Mouse (Mus musculus) megakaryocyte, adult 5-6 weeks (primary cell): ENCODE measurements at regions not wholly inside any gene's neighbourhood (a gene's known extent, or its start where the extent isn't known, plus 50 kb on each side); places are given as distances from the start of the nearest gene placed in this dataset.
A peak's percentile ranks its signal among the peaks of the same experiment; 100 is the strongest.

Experiments used
- ATAC-seq: 2 replicates; pipeline ENCODE4 v1.8.0; 2016; ENCODE audit warnings: mild to moderate bottlenecking, inconsistent platforms; ENCODE audit not compliant: poor library complexity, severe bottlenecking

DNA sequence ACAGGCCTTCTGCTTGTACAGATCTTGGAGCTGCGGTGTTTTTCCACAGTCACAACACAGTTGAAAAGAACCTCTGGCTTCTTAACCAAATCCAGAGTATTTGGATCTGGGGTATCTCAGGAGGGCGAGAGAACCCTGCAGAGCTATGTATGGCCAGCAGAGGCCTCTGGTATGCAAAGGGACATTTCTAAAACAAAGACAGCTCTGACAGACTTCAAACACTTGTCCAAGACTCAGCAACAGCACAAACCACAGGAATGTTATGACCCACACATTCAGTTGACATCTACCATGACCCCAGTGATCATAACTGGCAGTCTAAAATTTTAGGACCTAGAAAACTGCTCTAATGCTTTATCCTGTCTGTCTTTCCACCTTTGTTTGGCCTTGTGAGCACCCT, 328.5 kb upstream of the Slc30a5 start:
- no peak for ATAC-seq

DNA sequence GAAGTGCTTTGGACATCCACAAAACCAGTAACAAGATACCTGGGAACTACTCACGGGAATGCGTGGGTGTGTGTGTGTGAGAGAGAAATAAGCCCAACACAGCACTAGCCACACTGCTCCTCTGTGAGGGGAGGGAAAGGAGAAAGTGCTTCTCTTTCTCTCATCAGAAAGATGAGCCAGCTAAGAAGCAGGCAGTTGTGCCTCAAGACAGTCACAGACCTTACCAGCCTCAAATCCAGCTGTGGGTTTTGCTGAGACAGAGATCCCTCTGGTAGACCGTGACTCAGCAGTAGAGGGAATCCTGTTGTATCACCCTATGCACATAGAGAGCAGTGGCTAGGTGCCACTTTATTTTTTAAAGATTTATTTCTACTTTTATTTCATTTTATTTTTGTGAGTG, 326.7 kb upstream of the Slc30a5 start:
- ATAC-seq = no peak

- no peak for ATAC-seq
Measured at GRCm38 (mm10) chr13:101153760-101154159, 320.5 kb upstream of the Slc30a5 start.

DNA sequence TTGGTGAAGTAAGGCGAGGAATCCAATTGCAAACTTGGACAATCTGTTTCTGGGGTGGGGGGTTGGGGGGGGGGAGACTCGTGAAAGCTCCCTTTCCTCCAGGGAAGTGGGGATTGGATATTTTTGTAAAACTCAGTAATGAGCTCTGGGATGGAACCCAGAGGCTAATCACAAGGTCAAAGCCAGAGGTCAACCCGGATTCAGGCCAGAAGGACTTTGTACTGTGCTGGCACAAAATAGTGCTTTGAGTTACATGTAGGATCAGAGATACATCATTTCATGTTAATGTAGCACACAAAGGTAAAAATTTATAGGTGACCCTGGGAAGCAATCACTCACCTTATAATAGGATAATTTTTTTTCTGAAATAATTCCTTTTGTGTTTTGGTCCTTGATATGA, 309.5 kb upstream of the Slc30a5 start:
- ATAC-seq = no peak

GRCm38 (mm10) chr13:101142104-101142735, 309.0 kb upstream of the Slc30a5 start:
- no peak for ATAC-seq

GRCm38 (mm10) chr13:101129466-101129865, 296.2 kb upstream of the Slc30a5 start:
- ATAC-seq = no peak

DNA sequence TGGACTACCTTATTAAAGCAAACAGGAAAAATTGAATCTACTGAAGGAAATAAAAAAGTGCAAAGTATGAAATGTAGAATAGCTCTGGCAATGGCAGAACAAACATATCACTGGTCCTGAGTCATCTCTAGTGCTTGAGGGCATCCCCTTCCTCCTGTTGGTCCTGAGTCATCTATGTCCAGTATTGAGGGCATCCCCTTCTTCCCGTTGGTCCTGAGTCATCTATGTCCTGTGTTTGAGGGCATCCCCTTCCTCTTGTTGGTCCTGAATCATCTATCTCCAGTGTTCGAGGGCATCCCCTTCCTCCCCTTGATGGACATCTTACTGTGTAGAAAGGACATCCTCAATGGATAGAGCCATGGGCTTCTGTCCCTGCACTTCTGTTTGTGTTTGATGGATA, 294.6 kb upstream of the Slc30a5 start:
- ATAC-seq = no peak

DNA sequence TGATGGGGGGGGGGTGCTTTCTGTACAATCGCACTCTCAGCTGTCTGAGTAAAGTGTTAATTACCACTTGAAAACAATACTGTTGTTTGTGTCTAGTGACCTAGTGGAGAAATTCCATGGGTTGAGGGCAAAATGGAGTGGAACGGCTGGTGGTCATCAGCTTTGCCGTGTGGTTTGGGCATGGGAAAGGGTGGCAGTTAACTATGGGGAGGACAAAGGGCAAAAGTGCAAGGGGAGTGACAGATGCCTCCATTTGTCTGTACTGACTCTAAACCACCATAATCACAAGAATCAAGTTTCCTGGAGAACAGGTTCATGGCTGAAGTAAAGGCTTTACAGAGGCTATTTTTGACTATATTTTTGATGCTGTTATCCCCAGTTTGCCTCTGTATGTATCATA, 294.0 kb upstream of the Slc30a5 start:
- ATAC-seq = no peak

DNA sequence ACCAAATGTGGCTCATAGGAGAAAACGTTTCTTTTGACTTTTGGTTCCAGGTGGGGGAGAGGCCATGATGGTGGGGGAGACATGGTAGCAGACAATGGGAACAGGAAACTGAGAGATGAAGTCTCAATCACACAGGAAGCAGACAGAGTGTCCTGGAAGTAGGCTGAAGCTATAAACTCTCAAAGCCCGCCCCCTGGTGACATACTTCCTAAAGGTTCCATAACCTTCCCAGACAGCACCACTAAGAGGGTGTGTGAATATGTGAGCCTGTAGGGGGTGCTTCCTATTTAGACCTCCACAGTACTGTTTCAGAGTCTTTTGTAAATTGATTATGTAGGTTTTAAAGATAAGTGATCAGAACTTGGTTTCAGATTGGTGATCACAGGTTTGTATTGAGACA, 284.1 kb upstream of the Slc30a5 start:
- no peak for ATAC-seq

GRCm38 (mm10) chr13:101115296-101115695, 282.1 kb upstream of the Slc30a5 start:
- ATAC-seq = no peak

DNA sequence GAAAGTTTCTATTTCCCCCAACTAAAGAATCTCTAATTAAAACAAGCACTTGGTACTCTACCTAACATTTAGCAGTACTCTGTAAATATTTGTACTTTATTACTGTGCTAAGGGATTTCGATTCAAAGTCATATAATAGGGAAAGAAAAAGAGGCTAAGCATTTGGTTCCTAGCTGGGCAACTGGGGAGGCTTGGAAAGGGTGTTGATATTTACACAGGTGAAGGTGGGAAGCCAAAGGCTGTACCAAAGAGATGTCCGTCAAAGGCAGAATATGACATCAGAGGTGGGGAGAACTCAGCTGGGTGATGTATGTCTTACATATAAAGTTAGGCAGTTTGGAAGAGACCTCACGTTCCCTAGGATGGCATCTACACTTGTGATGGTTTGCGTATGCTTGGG, 278.9 kb upstream of the Slc30a5 start:
- ATAC-seq = no peak

GRCm38 (mm10) chr13:101111773-101112172, 278.5 kb upstream of the Slc30a5 start:
- no peak for ATAC-seq

DNA sequence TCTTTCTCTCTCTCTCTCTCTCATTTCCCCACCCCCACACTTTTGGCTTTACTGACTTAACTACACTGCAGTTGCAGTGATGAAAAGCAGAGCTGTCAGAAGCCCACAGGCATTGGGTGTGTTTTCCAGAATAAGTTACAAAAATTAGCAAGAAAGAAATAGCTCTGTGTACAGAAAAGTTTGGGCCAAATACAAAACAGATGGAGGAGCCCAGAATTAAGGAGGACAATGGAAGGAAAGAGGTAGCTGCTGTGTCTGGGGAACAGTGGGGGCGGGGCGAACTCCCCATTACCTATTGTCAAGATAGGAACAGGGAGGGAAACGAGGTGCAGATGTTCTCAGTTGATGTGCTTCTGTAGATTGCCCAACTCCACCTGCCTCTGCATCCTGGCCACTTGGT, 267.4 kb upstream of the Slc30a5 start:
- ATAC-seq = no peak

DNA sequence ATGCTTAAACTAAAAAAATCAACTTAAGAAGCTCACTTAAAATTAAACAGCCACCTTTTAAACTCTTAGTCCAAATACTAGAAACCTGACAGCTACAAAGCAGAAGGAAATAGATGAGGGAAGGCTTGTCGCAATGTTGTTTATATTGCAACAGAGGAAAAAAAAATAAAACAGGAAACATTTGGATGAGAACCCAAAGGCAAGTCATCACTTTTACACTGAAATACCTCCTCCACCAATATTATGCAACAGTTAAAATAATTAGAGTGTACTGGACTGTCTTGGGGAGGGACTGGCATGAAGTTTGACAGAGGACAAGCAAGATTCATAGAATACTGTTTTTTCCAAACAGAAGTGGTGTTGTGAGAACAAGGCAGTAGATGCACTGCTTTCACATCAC, 263.6 kb upstream of the Slc30a5 start:
- peak; percentile 83 for ATAC-seq

DNA sequence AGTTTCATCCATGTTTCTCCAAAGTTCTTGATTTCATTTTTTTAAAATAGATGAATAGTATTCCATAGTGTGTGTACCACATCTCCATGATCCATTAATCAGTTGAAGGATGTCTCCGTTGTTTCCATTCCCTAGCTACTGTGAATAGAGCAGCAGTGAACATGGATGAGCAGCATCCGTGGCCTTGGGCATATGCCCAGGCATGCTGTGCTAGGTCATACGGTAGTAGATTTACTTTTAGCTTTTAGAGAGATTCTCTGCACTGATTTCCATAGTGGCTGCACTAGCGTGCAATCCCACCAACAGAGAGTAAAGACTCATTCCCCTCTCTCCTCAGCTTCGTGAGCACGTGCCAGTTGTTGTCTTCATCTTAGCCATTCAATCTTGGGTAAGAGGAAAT, 263.0 kb upstream of the Slc30a5 start:
- no peak for ATAC-seq

DNA sequence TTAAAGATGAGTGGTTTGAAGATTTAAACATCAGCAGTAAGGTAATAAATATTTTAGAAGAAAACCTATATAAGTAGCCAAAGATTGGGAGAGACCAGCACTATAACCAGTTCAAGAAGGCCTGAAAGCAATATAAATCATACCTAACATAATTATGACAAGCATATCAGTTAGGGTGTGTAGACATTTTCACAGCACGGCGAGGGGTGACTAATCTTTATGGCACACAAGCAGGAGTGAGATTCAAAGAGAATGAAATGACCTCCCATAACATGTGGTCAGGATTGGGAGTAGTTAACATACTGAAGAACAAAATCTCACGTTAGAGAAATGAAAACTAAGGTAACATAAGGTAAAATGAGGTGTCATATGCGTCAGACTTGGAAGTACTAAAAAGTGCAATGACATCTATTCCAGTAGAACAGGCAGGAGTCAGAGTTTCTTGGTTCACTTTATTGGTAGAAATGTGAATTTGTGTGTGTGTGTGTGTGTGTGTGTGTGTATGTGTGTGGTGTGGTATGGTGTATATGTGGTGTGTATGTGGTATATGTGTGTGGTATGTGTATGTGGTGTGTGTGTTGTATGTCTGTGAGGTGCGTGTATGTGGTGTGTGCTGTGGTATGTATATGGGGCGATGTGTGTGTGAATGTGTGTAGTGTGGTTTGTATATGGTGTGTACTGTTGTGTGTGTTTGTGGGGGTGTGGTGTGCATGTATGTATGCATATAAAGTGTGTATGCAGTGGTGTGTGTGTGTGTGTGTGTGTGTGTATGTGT, 262.0 kb upstream of the Slc30a5 start:
- no peak for ATAC-seq

- ATAC-seq = no peak
Measured at GRCm38 (mm10) chr13:101092743-101093131, 259.5 kb upstream of the Slc30a5 start.

DNA sequence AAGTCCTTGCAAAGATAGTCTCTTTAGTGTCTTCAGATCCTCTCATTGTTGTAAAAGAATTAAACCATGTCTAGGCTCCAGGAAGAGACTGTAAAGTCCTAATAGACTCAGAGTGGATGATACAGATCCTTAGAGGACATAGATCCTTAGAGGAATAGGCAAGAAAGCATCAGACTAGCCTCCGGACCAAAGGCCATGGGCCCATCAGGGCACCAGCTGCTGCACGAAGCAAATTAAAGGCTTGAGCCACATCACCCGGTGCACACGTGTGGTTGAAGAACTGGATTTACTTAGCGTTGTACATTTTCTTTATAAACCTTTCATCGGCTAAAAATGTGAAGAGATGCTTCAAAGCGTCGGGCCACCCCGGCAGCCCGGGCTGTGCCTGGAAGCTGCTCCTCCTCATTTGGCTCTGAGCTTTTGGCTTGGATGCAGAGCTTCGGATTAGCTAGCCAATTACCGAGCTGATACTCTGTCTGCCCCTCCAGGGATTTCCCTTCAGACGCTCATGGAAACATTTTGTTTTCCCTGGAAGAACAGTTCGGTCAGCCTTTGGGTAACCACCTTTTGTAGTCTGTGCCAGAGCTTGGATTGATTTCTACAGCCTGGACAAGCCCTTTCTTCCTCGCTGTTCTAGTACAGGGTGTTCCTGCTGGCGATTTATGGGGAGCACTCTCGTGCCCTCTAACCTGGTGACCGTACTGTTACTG, 259.0 kb upstream of the Slc30a5 start:
- ATAC-seq = no peak

- peak; percentile 62 for ATAC-seq
Measured at GRCm38 (mm10) chr13:101085182-101085581, 252.0 kb upstream of the Slc30a5 start.

DNA sequence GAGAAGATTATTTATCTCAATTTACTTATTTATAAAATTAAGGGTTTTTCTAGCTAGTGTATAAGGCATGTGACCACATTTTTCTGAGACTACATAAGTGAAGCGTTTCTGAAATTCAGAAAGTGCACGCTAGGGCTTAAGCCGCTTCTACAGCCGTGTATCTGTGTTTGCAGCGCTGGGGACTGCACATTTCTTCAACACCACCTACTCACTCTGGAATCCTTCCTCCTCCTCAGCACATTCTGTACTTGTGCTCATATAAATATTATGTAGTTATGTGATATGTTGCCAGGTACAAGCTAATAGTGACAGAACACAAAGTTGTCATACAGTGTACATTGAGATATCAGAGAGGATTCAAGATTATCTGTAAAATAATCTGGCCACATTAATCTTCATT, 251.0 kb upstream of the Slc30a5 start:
- no peak for ATAC-seq

GRCm38 (mm10) chr13:101083416-101083815, 250.2 kb upstream of the Slc30a5 start:
- no peak for ATAC-seq

GRCm38 (mm10) chr13:101068489-101068888, 235.3 kb upstream of the Slc30a5 start:
- no peak for ATAC-seq
